Comparison of ENCODE assay signal across 11 mouse cellular contexts in genomic region chr1:158748356-158749096, GRCm38 (mm10).
DNase-seq lines count a peak whose midpoint lies in the region; ATAC-seq and TF ChIP-seq lines count a peak whose summit lies in the region.
"Had no signal": no experiment of that assay in that cellular context is flagged by ENCODE, and none has a peak within 500 bp of the region (broad histone marks: within the 10 kb centered on the region; RNA-seq: fewer than 3 reads in every experiment).

No protein-coding gene starts in this region.

- peak; percentile 41; the same call in 1 of the 2 replicates for ATAC-seq in limb, embryonic 14.5 days (ENCODE audit: low FRiP score, low read depth)

- H3K36me3 ChIP-seq in limb, embryonic 14.5 days (ENCODE audit: control insufficient read depth, insufficient read depth, low read length) = no peaks in the 10 kb centered on the region
- no peaks in the 10 kb centered on the region for H3K36me3 ChIP-seq in limb, embryonic 10.5 days
- H3K36me3 ChIP-seq in heart, embryonic 10.5 days = no peaks in the 10 kb centered on the region
- H3K36me3 ChIP-seq: embryonic facial prominence, embryonic 15.5 days; liver, embryonic 13.5 days had no signal

- no peak overlapping the region for H3K9ac ChIP-seq in limb, embryonic 14.5 days (ENCODE audit: low read depth, low read length, severe bottlenecking)
- H3K9ac ChIP-seq: embryonic facial prominence, embryonic 15.5 days; liver, embryonic 13.5 days had no signal

- no peak for TF ChIP-seq CTCF in gastrocnemius, adult 2 months (IDR thresholded peaks at IDR 0.05)

- H3K4me1 ChIP-seq in limb, embryonic 14.5 days (ENCODE audit: control insufficient read depth, insufficient read depth, low read length) = no peaks in the 10 kb centered on the region
- H3K4me1 ChIP-seq in limb, embryonic 10.5 days = no peaks in the 10 kb centered on the region
- peaks cover 4% of the 10 kb centered on the region for H3K4me1 ChIP-seq in heart, embryonic 10.5 days
- H3K4me1 ChIP-seq: embryonic facial prominence, embryonic 15.5 days; liver, embryonic 13.5 days had no signal

- no peak for TF ChIP-seq POLR2A in limb, embryonic 14.5 days (IDR thresholded peaks at IDR 0.05; ENCODE audit: borderline replicate concordance, extremely low read depth, insufficient read depth, insufficient read length)

- intact Hi-C loops in gastrocnemius, adult 2 months (cut with DNase I) = no loop called here
- intact Hi-C loops in gastrocnemius, postnatal 14 days (cut with DNase I; ENCODE audit: low total_unique reads) = no loop called here

- no peak overlapping the region for H3K4me2 ChIP-seq in limb, embryonic 14.5 days (replicated peaks; ENCODE audit: low read depth, low read length, severe bottlenecking)
- H3K4me2 ChIP-seq: embryonic facial prominence, embryonic 15.5 days; liver, embryonic 13.5 days; midbrain, embryonic 11.5 days had no signal

- no peak overlapping the region for H3K4me3 ChIP-seq in gastrocnemius, adult 2 months
- H3K4me3 ChIP-seq in limb, embryonic 14.5 days (replicated peaks; ENCODE audit: low read length) = no peak overlapping the region
- no peak overlapping the region for H3K4me3 ChIP-seq in limb, embryonic 10.5 days
- H3K4me3 ChIP-seq in heart, embryonic 10.5 days = no peak overlapping the region
- H3K4me3 ChIP-seq: embryonic facial prominence, embryonic 15.5 days; liver, embryonic 13.5 days had no signal

- no peaks in the 10 kb centered on the region for H3K9me3 ChIP-seq in limb, embryonic 14.5 days (ENCODE audit: control insufficient read depth, low read length)
- no peaks in the 10 kb centered on the region for H3K9me3 ChIP-seq in limb, embryonic 10.5 days (replicated peaks)
- H3K9me3 ChIP-seq in heart, embryonic 10.5 days = no peaks in the 10 kb centered on the region
- H3K9me3 ChIP-seq: embryonic facial prominence, embryonic 15.5 days; liver, embryonic 13.5 days had no signal

- WGBS in limb, embryonic 14.5 days = 64% methylated on average over 10 of the region's 10 CpGs
- WGBS in limb, embryonic 10.5 days = 74% methylated on average over 10 of the region's 10 CpGs
- 66% methylated on average over 10 of the region's 10 CpGs for WGBS in heart, embryonic 10.5 days

- DNase-seq in gastrocnemius, adult 2 months = peak; percentile 47
- no peak for DNase-seq in gastrocnemius, adult 18-20 months (ENCODE audit: low spot score)
- DNase-seq in limb, embryonic 14.5 days (ENCODE audit: low spot score) = no peak
- no peak for DNase-seq in limb, embryonic 10.5 days (ENCODE audit: low spot score)
- DNase-seq in cerebellum, adult 11-12 months = peak; percentile 74
- peak; percentile 48 for DNase-seq in gastrocnemius, postnatal 14 days
- no peak for DNase-seq in heart, embryonic 10.5 days (ENCODE audit: low spot score)
- DNase-seq in frontal cortex, postnatal 36 days (ENCODE audit: low spot score in 2 of 2) = no peak
- DNase-seq: liver, embryonic 13.5 days had no signal

- H3K27ac ChIP-seq in gastrocnemius, adult 2 months = no peak overlapping the region
- no peak overlapping the region for H3K27ac ChIP-seq in limb, embryonic 14.5 days (replicated peaks; ENCODE audit: low read depth, low read length)
- no peak overlapping the region for H3K27ac ChIP-seq in limb, embryonic 10.5 days
- H3K27ac ChIP-seq in heart, embryonic 10.5 days = no peak overlapping the region
- H3K27ac ChIP-seq: embryonic facial prominence, embryonic 15.5 days; liver, embryonic 13.5 days had no signal

- H3K27me3 ChIP-seq in limb, embryonic 14.5 days (ENCODE audit: control insufficient read depth, insufficient read depth, low read length) = 0 out of 2 replicates have a peak, but pooled peaks cover 12% of the 10 kb centered on the region
- H3K27me3 ChIP-seq in limb, embryonic 10.5 days (ENCODE audit: low read depth, poor library complexity, severe bottlenecking) = no peaks in the 10 kb centered on the region
- H3K27me3 ChIP-seq in heart, embryonic 10.5 days (ENCODE audit: insufficient read depth, poor library complexity, severe bottlenecking) = no peaks in the 10 kb centered on the region
- H3K27me3 ChIP-seq: embryonic facial prominence, embryonic 15.5 days; liver, embryonic 13.5 days had no signal

Comparison
In these comparisons a context has a peak if more than half of its experiments do, and no peak if none do; other contexts are left out.
1. DNase-seq: peak in gastrocnemius, adult 2 months (single experiment), cerebellum, adult 11-12 months (single experiment) and gastrocnemius, postnatal 14 days (single experiment); none in gastrocnemius, adult 18-20 months (single experiment), limb, embryonic 14.5 days (single experiment), limb, embryonic 10.5 days (single experiment), heart, embryonic 10.5 days (single experiment) and frontal cortex, postnatal 36 days (0 of 2).